Mouse (Mus musculus): ENCODE results near the gene Dcdc2a. TPM values are rescaled to one million over a fixed set of nuclear protein-coding genes. Genes with fewer than 3 reads are reported as not detected.

Dcdc2a gene
- polyA plus RNA-seq (2014; fragmentation: Illumina TruSeq; extraction: RNeasy Lipid Tissue Mini Kit (QIAGEN cat#74804)) = 2.5 TPM

GRCm38 (mm10) chr13:25055873-25056667 is at the start of gene Dcdc2a:
Dcdc2a (plus strand) TSS chr13:25056004.

DNA sequence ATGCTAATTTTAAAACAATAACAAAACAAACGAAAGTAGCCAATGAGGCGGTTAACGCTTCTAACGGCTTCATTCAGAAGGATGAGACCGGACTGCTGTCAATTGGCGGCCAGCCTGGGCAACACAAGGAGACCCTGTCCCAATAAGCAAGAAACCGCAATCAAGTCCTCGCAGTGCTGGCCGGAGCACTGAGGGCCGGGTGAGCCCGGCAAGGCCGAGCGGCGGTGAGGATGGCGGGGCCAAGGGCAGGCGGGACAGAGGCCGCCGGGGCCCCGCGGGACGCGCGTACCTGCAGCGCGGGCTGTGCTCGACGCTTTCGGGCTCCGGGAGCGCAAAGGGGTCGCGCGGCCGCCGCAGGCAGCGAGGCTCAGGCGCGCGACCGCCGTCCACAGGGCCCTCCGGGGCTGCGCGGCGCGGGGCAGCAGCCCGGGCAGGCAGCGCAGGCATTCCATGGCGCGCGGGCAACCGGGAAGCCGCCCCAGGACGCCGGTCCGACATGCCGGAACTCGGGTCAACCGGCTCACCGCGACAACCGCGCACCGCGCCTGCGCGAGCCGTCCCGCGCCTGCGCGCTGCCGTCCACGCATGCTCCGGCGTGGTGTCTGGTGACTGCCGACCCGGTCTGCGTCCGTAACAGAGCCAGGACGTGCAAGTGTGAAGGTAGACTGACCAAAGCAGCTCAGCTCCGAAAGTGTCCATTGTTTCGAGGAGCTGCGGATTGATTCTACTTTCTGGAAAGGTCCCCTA is 35.8 kb upstream of the Dcdc2a start, which contains the start of gene Mrs2:
TSS of gene Mrs2 (minus strand) at position 587 of the 747 bp plus-strand sequence.

Other genes with a start within 250 kb of the Dcdc2a start
- 58.9 TPM for gene Acot13, start 224.5 kb upstream of the Dcdc2a start, polyA plus RNA-seq (2014; fragmentation: Illumina TruSeq; extraction: RNeasy Lipid Tissue Mini Kit (QIAGEN cat#74804))
- gene Tdp2, start 224.3 kb upstream of the Dcdc2a start, polyA plus RNA-seq (2014; fragmentation: Illumina TruSeq; extraction: RNeasy Lipid Tissue Mini Kit (QIAGEN cat#74804)) = 119 TPM
- gene D130043K22Rik, start 210.9 kb upstream of the Dcdc2a start, polyA plus RNA-seq (2014; fragmentation: Illumina TruSeq; extraction: RNeasy Lipid Tissue Mini Kit (QIAGEN cat#74804)) = 0.74 TPM
- gene Aldh5a1, start 118.3 kb upstream of the Dcdc2a start, polyA plus RNA-seq (2014; fragmentation: Illumina TruSeq; extraction: RNeasy Lipid Tissue Mini Kit (QIAGEN cat#74804)) = 18.3 TPM
- 1.1 TPM for gene Gpld1, start 112.9 kb upstream of the Dcdc2a start, polyA plus RNA-seq (2014; fragmentation: Illumina TruSeq; extraction: RNeasy Lipid Tissue Mini Kit (QIAGEN cat#74804))
- gene Mrs2, start 35.6 kb upstream of the Dcdc2a start, polyA plus RNA-seq (2014; fragmentation: Illumina TruSeq; extraction: RNeasy Lipid Tissue Mini Kit (QIAGEN cat#74804)) = 31.6 TPM
- 2.2 TPM for gene Nrsn1, start 214.5 kb downstream of the Dcdc2a start, polyA plus RNA-seq (2014; fragmentation: Illumina TruSeq; extraction: RNeasy Lipid Tissue Mini Kit (QIAGEN cat#74804))

All from ovary, adult 10 weeks (tissue).